Mouse (Mus musculus) lung, postnatal 0 days (tissue): ENCODE results near the gene Pold2. TPM values are rescaled to one million over a fixed set of nuclear protein-coding genes. Genes with fewer than 3 reads are reported as not detected.

Source experiments
- ATAC-seq: fragments of 200-750 bp; cut with Nextera tagmentation; 2 replicates; pipeline ENCODE4 v1.8.0; 2017; ENCODE audit warnings: moderate library complexity
- DNase-seq: peaks from one replicate; pipeline ENCODE4 v3.0.0-alpha.2; 2016; ENCODE audit warnings: low spot score
- H3K27ac ChIP-seq: fragments of 300-500 bp; sonication (generic); 2 replicates; pipeline ENCODE4 v1.5.1; 2014; ENCODE audit warnings: antibody characterized with exemption, mild to moderate bottlenecking, low read length, mixed read lengths
- H3K27me3 ChIP-seq: fragments of 300-500 bp; sonication (generic); replicated peaks from 2 replicates; pipeline ENCODE4 v1.6.1; 2014; ENCODE audit warnings: low read length, mixed read lengths; ENCODE audit not compliant: insufficient read depth
- H3K36me3 ChIP-seq: fragments of 300-500 bp; sonication (generic); 2 replicates; pipeline ENCODE4 v1.6.1; 2014; ENCODE audit warnings: low read length, mixed read lengths; ENCODE audit not compliant: insufficient read depth
- H3K4me1 ChIP-seq: fragments of 300-500 bp; sonication (generic); 2 replicates; pipeline ENCODE4 v1.6.1; 2014; ENCODE audit warnings: antibody characterized with exemption, low read depth, low read length, mixed read lengths; ENCODE audit not compliant: insufficient read depth
- H3K4me2 ChIP-seq: fragments of 300-500 bp; sonication (generic); replicated peaks from 2 replicates; pipeline ENCODE4 v1.6.1; 2014; ENCODE audit warnings: low read depth, mild to moderate bottlenecking, low read length, moderate library complexity, mixed read lengths
- H3K4me3 ChIP-seq: fragments of 300-500 bp; sonication (generic); 2 replicates; pipeline ENCODE4 v1.5.1; 2014; ENCODE audit warnings: low read depth, low read length
- H3K9ac ChIP-seq: fragments of 300-500 bp; sonication (generic); replicated peaks from 2 replicates; pipeline ENCODE4 v1.6.1; 2014; ENCODE audit warnings: low read depth, mild to moderate bottlenecking
- H3K9me3 ChIP-seq: fragments of 300-500 bp; sonication (generic); 2 replicates; pipeline ENCODE4 v1.6.1; 2016; ENCODE audit warnings: low read length, mixed read lengths
- CTCF ChIP-seq: IDR thresholded peaks from 2 replicates; pipeline ENCODE4 v1.5.1; 2016; ENCODE audit warnings: antibody characterized with exemption, mild to moderate bottlenecking
- EP300 ChIP-seq: IDR thresholded peaks from 2 replicates; pipeline ENCODE4 v1.6.1; 2016; ENCODE audit warnings: antibody characterized with exemption, mild to moderate bottlenecking, control low read depth
- WGBS: fragments of 180-500 bp; shearing (Covaris S2); extraction: QIAGEN DNeasy Blood & Tissue Kit; methylation state at CpG from one replicate; pipeline ENCODE4 v1.1.7; 2014; 5-methylcytosine and 5-hydroxymethylcytosine counted together
- polyA plus RNA-seq: library from polyadenylated mRNA; unstranded; fragments of >200 nt; fragmentation: Nextera tagmentation; extraction: Ambion mirVana; gene quantifications from 2 replicates; pipeline ENCODE4 v1.2.1, GENCODE M21; 2015

Gene Pold2
- polyA plus RNA-seq, 1 experiment from 2014 or later = 30.1 TPM

- H3K36me3 ChIP-seq = peaks cover 22% of the 10 kb centered on the region
- DNase-seq (no peak), ATAC-seq (no peak)
- no peak overlapping the region for H3K9ac ChIP-seq
- H3K9me3 ChIP-seq = no peaks in the 10 kb centered on the region
- H3K27me3 ChIP-seq = no peaks in the 10 kb centered on the region
- H3K4me3 ChIP-seq = no peak overlapping the region
- H3K27ac ChIP-seq = peak overlapping the region; percentile 76
- H3K4me1 ChIP-seq = no peaks in the 10 kb centered on the region
- H3K4me2 ChIP-seq = no peak overlapping the region
- TF ChIP-seq CTCF (no peak), EP300 (no peak)
- 86% methylated on average over 12 of the region's 12 CpGs for WGBS
Measured at GRCm38 (mm10) chr11:5829327-5829726, 48.8 kb downstream of the Pold2 start.

GRCm38 (mm10) chr11:5828509-5829191, 49.4 kb downstream of the Pold2 start:
- peak; percentile 39 for TF ChIP-seq CTCF
- no peak for TF ChIP-seq EP300
- Histone ChIP-seq H3K4me2 (no peak overlapping the region), H3K4me3 (no peak overlapping the region), H3K4me1 (no peaks in the 10 kb centered on the region), H3K27ac (peak overlapping the region; percentile 76), H3K36me3 (peaks cover 17% of the 10 kb centered on the region), H3K27me3 (no peaks in the 10 kb centered on the region), H3K9me3 (no peaks in the 10 kb centered on the region), H3K9ac (no peak overlapping the region)
- peak; percentile 86 for ATAC-seq
- peak; percentile 49 for DNase-seq
- 64% methylated on average over 11 of the region's 11 CpGs for WGBS

- H3K27me3 ChIP-seq = no peaks in the 10 kb centered on the region
- TF ChIP-seq EP300 (no peak), CTCF (no peak)
- peak overlapping the region; percentile 43 for H3K27ac ChIP-seq
- DNase-seq (no peak), ATAC-seq (no peak)
- peaks cover 15% of the 10 kb centered on the region for H3K36me3 ChIP-seq
- no peaks in the 10 kb centered on the region for H3K9me3 ChIP-seq
- no peaks in the 10 kb centered on the region for H3K4me1 ChIP-seq
- no peak overlapping the region for H3K4me3 ChIP-seq
- H3K9ac ChIP-seq = no peak overlapping the region
- 83% methylated on average over 5 of the region's 5 CpGs for WGBS
- H3K4me2 ChIP-seq = no peak overlapping the region
Measured at GRCm38 (mm10) chr11:5827931-5828330, 50.2 kb downstream of the Pold2 start.

GRCm38 (mm10) chr11:5825432-5825831, 52.7 kb downstream of the Pold2 start:
- Histone ChIP-seq H3K9me3 (no peaks in the 10 kb centered on the region), H3K4me3 (no peak overlapping the region), H3K36me3 (peaks cover 5% of the 10 kb centered on the region; the same call in 1 of the 2 replicates), H3K27ac (no peak overlapping the region), H3K9ac (no peak overlapping the region), H3K4me1 (no peaks in the 10 kb centered on the region), H3K4me2 (no peak overlapping the region), H3K27me3 (no peaks in the 10 kb centered on the region)
- no peak for ATAC-seq
- no peak for TF ChIP-seq EP300
- TF ChIP-seq CTCF = no peak
- no peak for DNase-seq

Other genes with a start within 250 kb of the Pold2 start
- 178 and 201 TPM in 2 replicates for gene Mrps24, start 162.6 kb downstream of the Pold2 start, polyA plus RNA-seq
- gene Urgcp, start 115.9 kb downstream of the Pold2 start, polyA plus RNA-seq = 18.3 and 19.0 TPM in 2 replicates
- 98.0 and 99.7 TPM in 2 replicates for gene Dbnl, start 89.8 kb downstream of the Pold2 start, polyA plus RNA-seq
- gene Pgam2, start 74.6 kb downstream of the Pold2 start, polyA plus RNA-seq = 28.8 and 29.8 TPM in 2 replicates
- 5.9 and 8.2 TPM in 2 replicates for gene Polm, start 40.3 kb downstream of the Pold2 start, polyA plus RNA-seq
- gene Aebp1, start 16.3 kb downstream of the Pold2 start, polyA plus RNA-seq = 21.8 and 22.3 TPM in 2 replicates
- 327 and 405 TPM in 2 replicates for gene Myl7, start 20.5 kb upstream of the Pold2 start, polyA plus RNA-seq
- gene Gck, start 71.8 kb upstream of the Pold2 start, polyA plus RNA-seq = 1.2 and 2.1 TPM in 2 replicates
- gene Ykt6, start 77.4 kb upstream of the Pold2 start, polyA plus RNA-seq = 40.2 and 40.9 TPM in 2 replicates
- 2.9 TPM in 2 replicates for gene Camk2b, start 188.1 kb upstream of the Pold2 start, polyA plus RNA-seq